Mouse (Mus musculus): ENCODE data around the gene Zfp13. TPM values are rescaled to one million over a fixed set of nuclear protein-coding genes. Genes with fewer than 3 reads are reported as not detected.
A peak's percentile ranks its signal among the peaks of the same experiment; 100 is the strongest.

The Zfp13 gene
- polyA plus RNA-seq, 1 experiment from 2014 or later = 6.7 TPM

GRCm38 (mm10) chr17:23547681-23548443 lies 51.4 kb downstream of the Zfp13 start:
- Histone ChIP-seq H3K27me3 (no peaks in the 10 kb centered on the region), H3K4me2 (peak overlapping the region; percentile 77; the same call in 1 of the 2 replicates), H3K9ac (no peak overlapping the region), H3K27ac (no peak overlapping the region), H3K9me3 (replicated peaks) (no peaks in the 10 kb centered on the region), H3K4me3 (no peak overlapping the region; the same call in 1 of the 2 replicates), H3K36me3 (no peaks in the 10 kb centered on the region), H3K4me1 (replicated peaks) (peaks cover 19% of the 10 kb centered on the region)
- ATAC-seq (replicated peaks; ENCODE audit: insufficient number of reproducible peaks, insufficient read depth, low FRiP score, low read depth) = no peak
- 51% methylated on average over 11 of the region's 11 CpGs for WGBS

GRCm38 (mm10) chr17:23546702-23547505 lies 52.4 kb downstream of the Zfp13 start:
- ATAC-seq (replicated peaks; ENCODE audit: insufficient number of reproducible peaks, insufficient read depth, low FRiP score, low read depth) = peak; percentile 28
- Histone ChIP-seq H3K27me3 (peaks cover under 1% of the 10 kb centered on the region; the same call in 1 of the 2 replicates), H3K4me2 (peak overlapping the region; percentile 60), H3K36me3 (no peaks in the 10 kb centered on the region), H3K4me1 (replicated peaks) (peaks cover 26% of the 10 kb centered on the region), H3K9me3 (replicated peaks) (no peaks in the 10 kb centered on the region), H3K4me3 (peak overlapping the region; percentile 69), H3K9ac (peak overlapping the region; percentile 77), H3K27ac (peak overlapping the region; percentile 74)
- WGBS = under 1% methylated on average over 42 of the region's 42 CpGs

DNA sequence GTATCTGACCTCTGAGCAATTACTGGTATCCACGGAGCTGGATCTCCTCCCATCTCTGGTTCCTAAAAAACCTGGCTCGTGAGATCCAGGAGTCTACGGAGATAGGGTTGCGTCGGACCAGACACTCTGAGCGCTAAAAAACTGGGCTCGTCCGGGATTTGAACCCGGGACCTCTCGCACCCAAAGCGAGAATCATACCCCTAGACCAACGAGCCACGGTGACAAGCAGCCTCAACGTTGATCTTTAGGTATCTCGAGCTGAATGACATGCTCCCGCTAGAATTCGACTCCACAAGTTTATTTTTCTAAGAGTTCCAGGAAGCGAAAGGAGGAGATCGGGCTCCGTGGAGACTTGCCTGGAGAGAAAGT lies 53.0 kb downstream of the Zfp13 start:
- peak overlapping the region; percentile 69 for H3K4me3 ChIP-seq
- peak overlapping the region; percentile 77 for H3K9ac ChIP-seq
- peak overlapping the region; percentile 74 for H3K27ac ChIP-seq
- ATAC-seq (replicated peaks; ENCODE audit: insufficient number of reproducible peaks, insufficient read depth, low FRiP score, low read depth) = peak; percentile 37
- no peaks in the 10 kb centered on the region for H3K36me3 ChIP-seq
- H3K4me2 ChIP-seq = peak overlapping the region; percentile 60
- H3K9me3 ChIP-seq (replicated peaks) = no peaks in the 10 kb centered on the region
- WGBS = under 1% methylated on average over 20 of the region's 20 CpGs
- peaks cover 24% of the 10 kb centered on the region for H3K4me1 ChIP-seq (replicated peaks)
- H3K27me3 ChIP-seq = peaks cover 6% of the 10 kb centered on the region; the same call in 1 of the 2 replicates

DNA sequence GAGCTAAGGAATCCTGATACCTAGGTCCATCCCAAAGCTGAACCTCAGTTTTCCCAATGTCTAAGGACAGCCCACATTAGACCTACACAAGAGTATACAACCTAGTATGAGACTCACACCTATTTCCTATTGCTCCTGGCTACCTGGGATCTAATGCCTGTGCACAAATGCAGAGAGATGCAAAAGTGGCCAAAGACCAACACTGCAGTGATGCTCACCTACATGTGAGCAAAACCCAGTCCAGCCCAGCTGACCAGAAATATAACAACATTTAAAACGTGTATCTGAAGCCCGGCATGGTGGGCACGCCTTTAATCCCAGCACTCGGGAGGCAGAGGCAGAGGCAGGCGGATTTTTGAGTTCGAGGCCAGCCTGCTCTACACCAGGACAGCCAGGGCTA lies 53.4 kb downstream of the Zfp13 start:
- Histone ChIP-seq H3K27me3 (peaks cover 8% of the 10 kb centered on the region; the same call in 1 of the 2 replicates), H3K4me2 (peak overlapping the region; percentile 60; the same call in 1 of the 2 replicates), H3K9ac (no peak overlapping the region), H3K9me3 (replicated peaks) (no peaks in the 10 kb centered on the region), H3K36me3 (no peaks in the 10 kb centered on the region), H3K4me1 (replicated peaks) (peaks cover 19% of the 10 kb centered on the region), H3K27ac (no peak overlapping the region), H3K4me3 (peak overlapping the region; percentile 69; the same call in 1 of the 2 replicates)
- no peak for ATAC-seq (replicated peaks; ENCODE audit: insufficient number of reproducible peaks, insufficient read depth, low FRiP score, low read depth)
- 14% methylated on average over 6 of the region's 6 CpGs for WGBS

GRCm38 (mm10) chr17:23544766-23545165 lies 54.5 kb downstream of the Zfp13 start:
- H3K4me2 ChIP-seq = no peak overlapping the region
- no peak overlapping the region for H3K27ac ChIP-seq
- H3K9ac ChIP-seq = no peak overlapping the region
- H3K27me3 ChIP-seq = peaks cover 17% of the 10 kb centered on the region
- ATAC-seq (replicated peaks; ENCODE audit: insufficient number of reproducible peaks, insufficient read depth, low FRiP score, low read depth) = no peak
- H3K4me1 ChIP-seq (replicated peaks) = peaks cover 18% of the 10 kb centered on the region
- no peaks in the 10 kb centered on the region for H3K36me3 ChIP-seq
- no peaks in the 10 kb centered on the region for H3K9me3 ChIP-seq (replicated peaks)
- 86% methylated on average over 1 of the region's 1 CpGs for WGBS
- no peak overlapping the region for H3K4me3 ChIP-seq

GRCm38 (mm10) chr17:23543983-23544382 lies 55.3 kb downstream of the Zfp13 start:
- no peaks in the 10 kb centered on the region for H3K36me3 ChIP-seq
- WGBS = 68% methylated on average over 4 of the region's 4 CpGs
- no peak overlapping the region for H3K4me3 ChIP-seq
- no peak overlapping the region for H3K9ac ChIP-seq
- H3K4me2 ChIP-seq = no peak overlapping the region
- H3K27me3 ChIP-seq = peaks cover 24% of the 10 kb centered on the region
- no peak for ATAC-seq (replicated peaks; ENCODE audit: insufficient number of reproducible peaks, insufficient read depth, low FRiP score, low read depth)
- no peak overlapping the region for H3K27ac ChIP-seq
- H3K9me3 ChIP-seq (replicated peaks) = no peaks in the 10 kb centered on the region
- peaks cover 12% of the 10 kb centered on the region for H3K4me1 ChIP-seq (replicated peaks)

- Histone ChIP-seq H3K27ac (no peak overlapping the region; the same call in 1 of the 2 replicates), H3K27me3 (peaks cover 29% of the 10 kb centered on the region), H3K4me2 (no peak overlapping the region), H3K4me3 (no peak overlapping the region), H3K36me3 (no peaks in the 10 kb centered on the region), H3K9me3 (replicated peaks) (no peaks in the 10 kb centered on the region), H3K9ac (no peak overlapping the region), H3K4me1 (replicated peaks) (peaks cover 11% of the 10 kb centered on the region)
- no peak for ATAC-seq (replicated peaks; ENCODE audit: insufficient number of reproducible peaks, insufficient read depth, low FRiP score, low read depth)
- WGBS = 57% methylated on average over 5 of the region's 5 CpGs
These were observed 56.0 kb downstream of the Zfp13 start for GRCm38 (mm10) chr17:23543325-23543724.

- Histone ChIP-seq H3K9me3 (replicated peaks) (no peaks in the 10 kb centered on the region), H3K36me3 (no peaks in the 10 kb centered on the region), H3K9ac (no peak overlapping the region), H3K27me3 (peaks cover 32% of the 10 kb centered on the region), H3K4me1 (replicated peaks) (peaks cover 16% of the 10 kb centered on the region), H3K4me3 (no peak overlapping the region), H3K4me2 (peak overlapping the region; percentile 53; the same call in 1 of the 2 replicates), H3K27ac (no peak overlapping the region)
- ATAC-seq (replicated peaks; ENCODE audit: insufficient number of reproducible peaks, insufficient read depth, low FRiP score, low read depth) = no peak
- 51% methylated on average over 4 of the region's 4 CpGs for WGBS
These were observed 56.5 kb downstream of the Zfp13 start for GRCm38 (mm10) chr17:23542835-23543234.

GRCm38 (mm10) chr17:23542004-23542720 lies 57.1 kb downstream of the Zfp13 start:
- no peaks in the 10 kb centered on the region for H3K9me3 ChIP-seq (replicated peaks)
- peak overlapping the region; percentile 53 for H3K4me2 ChIP-seq
- peaks cover 38% of the 10 kb centered on the region for H3K27me3 ChIP-seq
- 19% methylated on average over 12 of the region's 12 CpGs for WGBS
- no peaks in the 10 kb centered on the region for H3K36me3 ChIP-seq
- H3K4me3 ChIP-seq = peak overlapping the region; percentile 39
- H3K27ac ChIP-seq = no peak overlapping the region
- H3K4me1 ChIP-seq (replicated peaks) = peaks cover 20% of the 10 kb centered on the region
- no peak for ATAC-seq (replicated peaks; ENCODE audit: insufficient number of reproducible peaks, insufficient read depth, low FRiP score, low read depth)
- peak overlapping the region; percentile 15 for H3K9ac ChIP-seq

GRCm38 (mm10) chr17:23540605-23541475 lies 58.4 kb downstream of the Zfp13 start:
- Histone ChIP-seq H3K36me3 (no peaks in the 10 kb centered on the region), H3K4me3 (peak overlapping the region; percentile 7; the same call in 1 of the 2 replicates)

More at GRCm38 (mm10) chr17:23540605-23541475, 58.4 kb downstream of the Zfp13 start:
- Histone ChIP-seq H3K27ac (no peak overlapping the region), H3K9me3 (replicated peaks) (no peaks in the 10 kb centered on the region), H3K4me1 (replicated peaks) (peaks cover 20% of the 10 kb centered on the region), H3K9ac (no peak overlapping the region), H3K27me3 (peaks cover 41% of the 10 kb centered on the region), H3K4me2 (peak overlapping the region; percentile 2; the same call in 1 of the 2 replicates)
- 18% methylated on average over 31 of the region's 31 CpGs for WGBS
- ATAC-seq (replicated peaks; ENCODE audit: insufficient number of reproducible peaks, insufficient read depth, low FRiP score, low read depth) = no peak
